Mouse (Mus musculus) embryonic facial prominence, embryonic 15.5 days (tissue): ENCODE results near the gene Tbc1d10a. TPM values are rescaled to one million over a fixed set of nuclear protein-coding genes. Genes with fewer than 3 reads are reported as not detected.

ENCODE experiments used
- ATAC-seq: fragments of 200-750 bp; cut with Nextera tagmentation; 2 replicates; pipeline ENCODE4 v1.8.0; 2017; ENCODE audit warnings: low read depth, moderate TSS enrichment; ENCODE audit not compliant: insufficient number of reproducible peaks, low FRiP score, low TSS enrichment
- H3K27ac ChIP-seq: fragments of 300-500 bp; sonication (generic); replicated peaks from 2 replicates; pipeline ENCODE4 v1.5.1; 2015; ENCODE audit warnings: mild to moderate bottlenecking, inconsistent platforms
- H3K27me3 ChIP-seq: fragments of 300-500 bp; sonication (generic); 2 replicates; pipeline ENCODE4 v1.6.1; 2015; ENCODE audit warnings: inconsistent platforms
- H3K36me3 ChIP-seq: fragments of 300-500 bp; sonication (generic); 2 replicates; pipeline ENCODE4 v1.6.1; 2015; ENCODE audit warnings: mild to moderate bottlenecking, inconsistent platforms
- H3K4me1 ChIP-seq: fragments of 300-500 bp; sonication (generic); 2 replicates; pipeline ENCODE4 v1.6.1; 2015; ENCODE audit warnings: inconsistent platforms
- H3K4me2 ChIP-seq: fragments of 300-500 bp; sonication (generic); replicated peaks from 2 replicates; pipeline ENCODE4 v1.6.1; 2015; ENCODE audit warnings: mild to moderate bottlenecking, inconsistent platforms
- H3K4me3 ChIP-seq: fragments of 300-500 bp; sonication (generic); replicated peaks from 2 replicates; pipeline ENCODE4 v1.5.1; 2015; ENCODE audit warnings: mild to moderate bottlenecking, inconsistent platforms
- H3K9ac ChIP-seq: fragments of 300-500 bp; sonication (generic); 2 replicates; pipeline ENCODE4 v1.6.1; 2015; ENCODE audit warnings: inconsistent platforms
- H3K9me3 ChIP-seq: fragments of 300-500 bp; sonication (generic); replicated peaks from 2 replicates; pipeline ENCODE4 v1.6.1; 2016; ENCODE audit warnings: inconsistent platforms
- WGBS: fragments of 180-500 bp; shearing (Covaris S2); methylation state at CpG from one replicate; pipeline ENCODE4 v1.1.7; 2015; 5-methylcytosine and 5-hydroxymethylcytosine counted together
- polyA plus RNA-seq: library from polyadenylated mRNA; unstranded; fragments of >200 nt; fragmentation: Nextera tagmentation; extraction: Ambion mirVana; gene quantifications from 2 replicates; pipeline ENCODE4 v1.2.1, GENCODE M21; 2015

Tbc1d10a gene
- polyA plus RNA-seq, 1 experiment from 2014 or later = 56.2 TPM

DNA sequence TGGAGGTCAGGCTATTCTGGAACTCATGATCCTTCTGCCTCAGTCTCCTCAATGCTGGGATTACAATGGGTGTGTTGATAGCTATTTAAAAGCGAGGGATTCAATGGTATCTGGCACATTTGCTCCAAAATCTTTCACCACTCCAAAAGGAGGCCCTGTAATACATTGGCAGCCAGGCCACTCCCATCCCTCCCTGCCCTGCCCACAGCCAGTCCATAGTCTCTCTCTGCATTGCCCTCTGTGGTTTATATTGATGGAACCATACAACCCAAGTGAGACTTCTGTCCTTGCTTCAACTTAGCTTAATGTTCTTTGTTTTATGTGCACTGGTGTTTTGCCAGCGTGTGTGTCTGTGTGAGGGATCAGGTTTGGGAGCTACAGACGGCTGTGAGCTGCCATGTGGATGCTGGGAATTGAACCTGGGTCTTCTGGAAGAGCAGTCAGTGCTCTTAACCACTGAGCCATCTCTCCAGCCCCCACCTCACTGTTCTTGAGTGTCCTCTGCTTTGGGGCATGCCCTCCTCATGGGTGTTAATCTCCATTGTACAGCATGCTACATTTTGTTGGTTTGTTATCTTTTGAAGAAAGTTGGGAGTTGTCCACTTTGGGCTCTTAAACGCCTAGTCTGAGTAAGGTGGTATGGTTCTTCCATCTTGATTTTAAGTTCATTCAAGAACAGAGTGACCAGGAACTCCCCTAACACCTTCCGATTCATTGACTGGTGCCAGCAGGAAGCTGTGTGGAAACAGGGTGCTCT, 40.2 kb downstream of the Tbc1d10a start:
- WGBS = 75% methylated on average over 5 of the region's 5 CpGs
- no peaks in the 10 kb centered on the region for H3K36me3 ChIP-seq
- H3K27ac ChIP-seq = no peak overlapping the region
- no peak overlapping the region for H3K9ac ChIP-seq
- ATAC-seq = no peak
- no peak overlapping the region for H3K4me3 ChIP-seq
- no peaks in the 10 kb centered on the region for H3K27me3 ChIP-seq
- H3K4me2 ChIP-seq = no peak overlapping the region
- H3K9me3 ChIP-seq = no peaks in the 10 kb centered on the region
- H3K4me1 ChIP-seq = peaks cover 10% of the 10 kb centered on the region; the same call in 1 of the 2 replicates

DNA sequence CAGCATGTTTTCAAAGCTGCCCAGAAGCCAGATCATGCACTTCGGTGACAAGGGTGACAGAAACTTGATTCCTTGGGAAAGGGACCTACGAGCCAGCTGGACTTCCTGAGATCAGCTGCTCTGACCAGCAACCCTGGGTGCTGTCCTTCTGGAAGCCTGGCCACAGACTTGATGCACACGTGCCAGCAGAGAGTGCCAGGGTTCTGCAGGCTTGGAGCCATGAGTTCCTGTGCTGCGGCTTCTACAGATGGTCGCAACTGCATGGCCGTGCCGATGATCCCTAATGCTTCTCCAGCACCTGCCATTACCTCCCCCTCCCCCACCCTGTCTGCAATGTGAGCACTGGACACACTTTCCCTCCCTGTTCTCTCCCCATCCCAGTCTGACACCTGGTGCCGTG, 41.9 kb downstream of the Tbc1d10a start:
- no peak for ATAC-seq
- no peaks in the 10 kb centered on the region for H3K9me3 ChIP-seq
- H3K4me2 ChIP-seq = no peak overlapping the region
- no peak overlapping the region for H3K9ac ChIP-seq
- no peaks in the 10 kb centered on the region for H3K27me3 ChIP-seq
- peaks cover 9% of the 10 kb centered on the region; the same call in 1 of the 2 replicates for H3K4me1 ChIP-seq
- no peak overlapping the region for H3K4me3 ChIP-seq
- H3K27ac ChIP-seq = no peak overlapping the region
- WGBS = 36% methylated on average over 8 of the region's 8 CpGs
- no peaks in the 10 kb centered on the region for H3K36me3 ChIP-seq

DNA sequence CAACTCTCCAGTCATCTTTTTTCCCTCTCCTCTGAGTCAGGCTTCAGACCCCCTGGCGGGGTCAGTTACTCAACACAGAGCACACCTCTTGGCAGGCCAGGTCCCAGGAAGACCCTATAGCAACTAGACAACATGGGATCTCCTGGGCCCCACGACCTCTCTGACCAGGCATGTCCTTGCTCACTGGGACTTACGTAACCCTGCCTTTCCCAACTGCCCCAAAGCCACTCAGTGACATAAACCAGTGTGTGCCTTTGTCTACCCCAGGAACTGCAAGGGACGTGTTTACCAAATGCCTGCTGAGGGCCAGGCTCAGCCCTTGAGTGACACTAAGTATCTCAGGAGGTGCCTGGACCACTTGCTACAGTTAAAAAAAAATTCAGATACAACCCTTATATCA, 43.3 kb downstream of the Tbc1d10a start:
- Histone ChIP-seq H3K9me3 (no peaks in the 10 kb centered on the region), H3K27me3 (no peaks in the 10 kb centered on the region), H3K36me3 (no peaks in the 10 kb centered on the region), H3K9ac (no peak overlapping the region), H3K4me2 (no peak overlapping the region), H3K4me3 (no peak overlapping the region), H3K4me1 (0 out of 2 replicates have a peak, but pooled peaks cover 6% of the 10 kb centered on the region), H3K27ac (no peak overlapping the region)
- no peak for ATAC-seq
- 62% methylated on average over 4 of the region's 4 CpGs for WGBS

DNA sequence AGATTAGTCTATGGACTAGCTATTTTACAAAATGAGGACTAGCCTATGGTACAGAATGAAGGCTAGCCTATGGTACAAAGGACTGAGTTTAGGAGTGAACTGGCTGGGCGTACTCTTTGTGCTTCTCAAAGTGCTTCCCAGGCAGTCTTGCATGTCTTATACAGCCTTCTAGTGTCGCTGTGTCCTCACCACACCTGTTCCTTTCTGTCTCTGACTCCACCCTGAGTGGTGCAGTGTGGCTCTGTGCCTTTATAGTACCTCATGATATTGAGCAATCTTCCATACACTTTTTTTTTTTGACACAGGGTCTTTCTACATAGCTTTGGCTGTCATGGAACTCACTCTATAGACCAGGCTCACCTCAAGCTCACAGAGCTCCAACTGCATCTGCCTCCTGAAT, 44.8 kb downstream of the Tbc1d10a start:
- H3K4me1 ChIP-seq = 0 out of 2 replicates have a peak, but pooled peaks cover 6% of the 10 kb centered on the region
- H3K27ac ChIP-seq = no peak overlapping the region
- no peak overlapping the region for H3K4me2 ChIP-seq
- WGBS = 80% methylated on average over 2 of the region's 2 CpGs
- no peak overlapping the region for H3K4me3 ChIP-seq
- no peaks in the 10 kb centered on the region for H3K9me3 ChIP-seq
- no peaks in the 10 kb centered on the region for H3K27me3 ChIP-seq
- H3K36me3 ChIP-seq = no peaks in the 10 kb centered on the region
- no peak overlapping the region for H3K9ac ChIP-seq
- no peak for ATAC-seq

DNA sequence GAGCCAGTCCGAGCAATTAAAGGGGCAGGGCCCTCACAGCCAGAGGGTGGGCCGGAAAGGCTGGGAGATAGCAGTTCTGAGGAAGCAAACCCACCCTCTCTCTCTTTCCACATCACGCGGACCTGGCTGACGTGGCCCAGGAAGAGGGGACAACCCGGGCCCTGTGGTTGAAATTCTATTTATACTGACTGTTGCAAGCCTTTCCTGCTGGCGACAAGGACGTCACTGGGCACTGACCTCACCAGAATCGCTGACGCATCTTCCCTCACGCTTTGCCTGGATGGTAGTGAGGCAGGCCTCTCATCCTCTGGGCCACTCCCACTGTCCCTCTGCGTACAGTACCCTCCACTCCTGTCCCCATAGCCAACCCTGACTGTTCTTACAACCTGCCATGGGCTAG, 46.1 kb downstream of the Tbc1d10a start:
- Histone ChIP-seq H3K27ac (no peak overlapping the region), H3K4me3 (no peak overlapping the region), H3K9me3 (no peaks in the 10 kb centered on the region), H3K4me2 (no peak overlapping the region), H3K36me3 (no peaks in the 10 kb centered on the region), H3K4me1 (0 out of 2 replicates have a peak, but pooled peaks cover 6% of the 10 kb centered on the region), H3K9ac (no peak overlapping the region), H3K27me3 (no peaks in the 10 kb centered on the region)
- no peak for ATAC-seq
- WGBS = 55% methylated on average over 12 of the region's 12 CpGs

DNA sequence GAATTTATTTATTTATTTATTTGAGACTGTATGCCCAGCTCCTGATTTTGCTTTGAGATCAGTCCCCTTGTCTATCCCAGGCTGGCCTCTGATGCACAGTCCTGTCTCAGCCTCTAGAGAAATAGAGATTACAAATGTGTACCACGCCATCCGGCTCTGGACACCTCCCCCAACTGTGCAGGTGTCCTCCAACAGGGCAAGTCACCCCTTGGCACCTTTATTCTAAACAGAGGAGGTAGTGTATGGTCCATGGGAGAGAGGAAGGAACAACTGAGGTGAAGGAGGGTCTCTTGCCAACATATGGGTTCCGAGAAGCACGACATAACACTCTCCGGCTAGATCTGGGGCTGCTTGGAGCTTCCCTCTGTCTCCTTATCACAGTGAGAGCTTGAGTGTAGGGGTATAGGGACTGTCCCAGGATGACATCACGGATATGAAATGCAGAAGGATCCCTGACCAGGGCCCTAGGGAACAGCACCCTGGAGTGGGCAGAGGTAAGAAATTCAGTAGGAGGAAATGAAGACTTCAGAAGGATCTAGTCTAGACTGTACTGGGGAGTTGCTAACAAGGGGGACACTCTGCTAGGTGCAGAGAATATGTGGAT, 48.6 kb downstream of the Tbc1d10a start:
- Histone ChIP-seq H3K36me3 (no peaks in the 10 kb centered on the region), H3K4me3 (no peak overlapping the region), H3K27me3 (no peaks in the 10 kb centered on the region), H3K4me1 (no peaks in the 10 kb centered on the region), H3K9me3 (no peaks in the 10 kb centered on the region), H3K4me2 (no peak overlapping the region), H3K9ac (no peak overlapping the region), H3K27ac (no peak overlapping the region)
- no peak for ATAC-seq
- 85% methylated on average over 6 of the region's 6 CpGs for WGBS

DNA sequence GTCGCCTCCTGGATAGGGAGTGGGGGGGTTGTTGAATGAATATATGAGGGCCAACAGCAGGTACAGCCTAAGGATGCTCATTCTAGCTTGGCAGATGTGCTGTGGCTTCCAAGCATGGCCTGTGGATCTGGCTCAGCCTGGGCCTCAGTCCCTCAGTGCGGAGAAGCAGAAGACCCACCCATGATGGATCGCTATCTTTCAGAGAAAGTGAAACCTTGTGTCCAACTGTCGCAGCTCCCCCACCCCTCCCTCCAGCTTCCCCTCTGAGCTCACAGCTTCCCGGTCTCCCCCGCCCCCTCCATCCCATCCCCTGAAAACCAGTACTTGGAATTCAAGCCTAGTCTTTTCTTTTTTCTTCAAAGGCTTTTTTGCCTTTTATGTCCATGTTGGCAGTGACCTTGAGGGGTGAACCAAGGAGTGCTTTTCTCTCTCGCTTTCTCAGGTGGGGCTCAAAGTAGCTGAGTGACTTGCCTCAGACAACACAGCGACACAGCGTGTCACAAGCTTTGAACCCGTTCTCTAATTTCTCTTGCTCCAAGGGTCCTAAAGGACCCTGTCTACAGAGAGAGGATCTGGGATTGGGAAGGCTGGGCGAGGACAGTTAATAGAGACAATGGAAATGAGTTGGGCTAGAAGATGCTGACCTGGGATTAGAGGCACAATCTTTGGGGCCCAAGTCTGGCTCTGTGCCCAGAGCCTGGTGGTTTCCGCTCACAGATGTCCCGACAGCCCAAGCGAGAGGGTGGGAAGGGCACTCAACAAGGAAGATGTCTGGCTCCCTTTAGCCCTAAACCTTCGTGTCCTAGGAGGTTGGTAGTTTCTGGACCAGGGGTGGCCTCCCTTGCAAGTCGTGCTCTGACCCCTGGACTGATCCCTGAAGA, 49.3 kb downstream of the Tbc1d10a start, which contains the start of gene Osm:
Gene Osm, plus strand, starts transcription at position 756 of the 881 bp plus-strand sequence.
- Histone ChIP-seq H3K4me1 (no peaks in the 10 kb centered on the region), H3K27ac (no peak within 1 kb of the TSS), H3K9ac (no peak within 1 kb of the TSS), H3K4me3 (no peak within 1 kb of the TSS), H3K36me3 (no peaks in the 10 kb centered on the region), H3K9me3 (no peaks in the 10 kb centered on the region), H3K27me3 (no peaks in the 10 kb centered on the region), H3K4me2 (no peak within 1 kb of the TSS)
- no peak for ATAC-seq
- 67% methylated on average over 16 of the region's 16 CpGs for WGBS

DNA sequence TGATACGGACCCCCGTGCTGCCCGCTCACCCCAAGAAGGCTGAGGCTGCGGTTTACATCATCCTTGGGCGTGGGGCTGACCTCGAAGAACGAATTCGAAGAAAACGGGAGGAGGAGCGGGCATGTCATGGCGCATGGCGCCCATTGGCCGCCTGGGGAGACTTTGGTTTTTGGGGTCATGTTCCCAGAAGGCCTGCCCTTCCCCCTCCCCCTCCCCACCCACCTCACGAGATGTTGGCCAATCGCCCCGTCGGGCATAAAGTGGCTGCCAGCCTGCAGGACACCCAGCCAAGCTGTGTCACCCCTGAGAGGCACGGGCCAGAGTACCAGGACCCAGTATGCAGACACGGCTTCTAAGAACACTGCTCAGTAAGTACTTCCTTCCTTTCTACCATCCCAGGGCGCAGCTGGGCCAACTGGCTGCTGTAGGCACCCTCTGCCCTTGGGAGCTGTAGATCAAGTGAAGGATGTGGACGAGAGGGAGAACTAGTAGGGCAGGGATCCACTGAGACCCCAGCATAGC, 50.0 kb downstream of the Tbc1d10a start:
- Histone ChIP-seq H3K4me2 (no peak overlapping the region), H3K27ac (no peak overlapping the region), H3K27me3 (no peaks in the 10 kb centered on the region), H3K9me3 (no peaks in the 10 kb centered on the region), H3K36me3 (no peaks in the 10 kb centered on the region), H3K4me1 (no peaks in the 10 kb centered on the region), H3K4me3 (no peak overlapping the region), H3K9ac (no peak overlapping the region)
- WGBS = 88% methylated on average over 19 of the region's 21 CpGs
- ATAC-seq = no peak

DNA sequence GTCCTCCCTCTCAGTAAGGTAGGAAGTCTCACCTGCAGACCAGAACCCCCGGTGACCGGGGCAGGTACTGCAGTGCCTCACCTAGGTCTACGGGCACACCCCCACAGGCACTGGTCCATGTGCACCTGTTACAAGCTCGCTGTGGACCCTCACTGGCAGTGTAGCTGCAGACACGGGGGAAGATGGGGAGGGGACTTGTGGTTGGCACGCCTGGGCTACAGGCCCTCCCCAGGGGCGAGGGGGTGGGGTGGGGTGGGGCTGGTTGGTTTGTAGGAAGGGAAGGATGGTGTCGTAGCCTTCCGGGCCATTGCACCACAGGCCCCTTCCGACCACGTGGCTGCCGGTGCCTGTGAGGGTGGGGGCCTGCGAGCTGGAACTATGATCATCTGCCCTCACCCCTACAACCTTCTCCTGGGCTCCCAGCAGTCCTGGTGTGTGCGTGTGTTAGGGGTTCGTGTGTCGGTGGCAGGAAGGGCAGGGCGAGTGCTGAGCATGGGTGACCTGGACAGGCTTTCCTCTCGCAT, 50.9 kb downstream of the Tbc1d10a start:
- 74% methylated on average over 18 of the region's 18 CpGs for WGBS
- ATAC-seq = no peak
- H3K9ac ChIP-seq = no peak overlapping the region
- H3K36me3 ChIP-seq = no peaks in the 10 kb centered on the region
- no peaks in the 10 kb centered on the region for H3K27me3 ChIP-seq
- no peak overlapping the region for H3K27ac ChIP-seq
- H3K9me3 ChIP-seq = no peaks in the 10 kb centered on the region
- H3K4me1 ChIP-seq = no peaks in the 10 kb centered on the region
- H3K4me3 ChIP-seq = no peak overlapping the region
- H3K4me2 ChIP-seq = no peak overlapping the region

DNA sequence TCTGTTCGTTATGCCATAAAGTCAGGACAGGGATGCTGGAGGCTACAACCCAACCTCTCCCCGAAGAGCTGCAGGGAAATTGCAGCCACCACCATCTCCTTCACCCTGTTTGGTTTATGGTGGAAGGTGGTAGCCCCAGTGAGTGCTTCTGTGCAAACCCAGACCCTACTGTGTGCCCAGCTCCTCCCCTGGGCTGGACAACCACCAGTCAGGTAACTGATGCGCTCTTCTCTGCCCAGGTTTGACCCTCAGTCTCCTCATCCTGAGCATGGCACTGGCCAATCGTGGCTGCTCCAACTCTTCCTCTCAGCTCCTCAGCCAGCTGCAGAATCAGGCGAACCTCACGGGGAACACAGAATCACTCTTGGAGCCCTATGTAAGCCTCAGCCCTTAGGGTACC, 51.6 kb downstream of the Tbc1d10a start:
- H3K4me2 ChIP-seq = no peak overlapping the region
- H3K9ac ChIP-seq = no peak overlapping the region
- H3K36me3 ChIP-seq = no peaks in the 10 kb centered on the region
- H3K27ac ChIP-seq = no peak overlapping the region
- H3K4me3 ChIP-seq = no peak overlapping the region
- no peaks in the 10 kb centered on the region for H3K27me3 ChIP-seq
- no peaks in the 10 kb centered on the region for H3K4me1 ChIP-seq
- ATAC-seq = no peak
- no peaks in the 10 kb centered on the region for H3K9me3 ChIP-seq
- 88% methylated on average over 6 of the region's 6 CpGs for WGBS

DNA sequence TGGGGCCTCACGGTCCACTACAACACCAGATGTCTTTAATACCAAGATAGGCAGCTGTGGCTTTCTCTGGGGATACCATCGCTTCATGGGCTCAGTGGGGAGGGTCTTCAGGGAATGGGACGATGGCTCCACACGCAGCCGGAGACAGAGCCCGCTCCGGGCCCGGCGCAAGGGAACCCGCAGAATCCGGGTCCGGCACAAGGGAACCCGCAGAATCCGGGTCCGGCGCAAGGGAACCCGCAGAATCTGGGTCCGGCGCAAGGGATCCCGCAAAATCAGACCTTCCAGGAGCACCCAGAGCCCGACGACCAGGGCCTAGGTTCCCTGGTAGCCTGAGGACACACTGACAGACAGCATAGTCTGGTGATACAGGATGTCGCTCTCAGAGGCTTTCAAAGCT, 53.1 kb downstream of the Tbc1d10a start:
- no peaks in the 10 kb centered on the region for H3K4me1 ChIP-seq
- H3K27ac ChIP-seq = no peak overlapping the region
- H3K4me3 ChIP-seq = no peak overlapping the region
- no peaks in the 10 kb centered on the region for H3K9me3 ChIP-seq
- 85% methylated on average over 23 of the region's 23 CpGs for WGBS
- no peak for ATAC-seq
- no peak overlapping the region for H3K4me2 ChIP-seq
- no peaks in the 10 kb centered on the region for H3K36me3 ChIP-seq
- no peak overlapping the region for H3K9ac ChIP-seq
- no peaks in the 10 kb centered on the region for H3K27me3 ChIP-seq
